22 mouse cellular contexts compared by ENCODE assay signal in the genomic region with DNA sequence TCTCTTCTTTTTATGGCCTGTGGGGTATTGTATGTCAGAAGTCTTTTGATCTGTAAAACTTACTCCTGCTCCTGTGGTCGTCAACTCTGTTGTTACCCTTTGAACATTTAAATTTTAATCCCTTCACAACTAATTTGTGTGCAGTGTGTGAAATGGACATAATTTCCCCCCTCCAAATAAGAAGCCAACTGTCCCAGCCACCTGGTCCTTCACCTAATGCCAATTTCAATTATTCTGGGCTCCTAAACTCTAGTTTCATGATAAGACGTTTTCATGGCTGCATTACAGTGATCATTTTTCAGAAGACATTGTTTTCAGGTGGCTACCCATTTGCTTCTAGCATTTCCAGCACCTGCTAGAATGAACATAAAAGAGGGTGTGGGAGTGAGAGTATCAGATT.
"Had no signal": no experiment of that assay in that cellular context is flagged by ENCODE, and none has a peak within 500 bp of the region (broad histone marks: within the 10 kb centered on the region; RNA-seq: fewer than 3 reads in every experiment).

No protein-coding gene starts in this region.

- H3K9me3 ChIP-seq: limb, embryonic 10.5 days; limb, embryonic 13.5 days; liver, embryonic 12.5 days; liver, embryonic 15.5 days; lung, embryonic 15.5 days; midbrain, embryonic 12.5 days; neural tube, embryonic 13.5 days had no signal

- H3K36me3 ChIP-seq: limb, embryonic 10.5 days; limb, embryonic 13.5 days; liver, embryonic 15.5 days; lung, embryonic 15.5 days; midbrain, embryonic 12.5 days; neural tube, embryonic 13.5 days had no signal

- H3K27me3 ChIP-seq: limb, embryonic 13.5 days; liver, embryonic 12.5 days; liver, embryonic 15.5 days; lung, embryonic 15.5 days; midbrain, embryonic 12.5 days; neural tube, embryonic 13.5 days had no signal

- ATAC-seq: liver, embryonic 12.5 days; midbrain, embryonic 16.5 days had no signal

- H3K4me3 ChIP-seq: layer of hippocampus, adult 2 months; limb, embryonic 10.5 days; limb, embryonic 13.5 days; liver, embryonic 12.5 days; liver, embryonic 15.5 days; lung, embryonic 15.5 days; midbrain, embryonic 12.5 days; myocyte; neural tube, embryonic 13.5 days had no signal

- H3K4me1 ChIP-seq: limb, embryonic 10.5 days had no signal

- H3K27ac ChIP-seq: kidney, postnatal 0 days; layer of hippocampus, adult 2 months; limb, embryonic 10.5 days; limb, embryonic 13.5 days; liver, embryonic 12.5 days; liver, embryonic 15.5 days; lung, embryonic 15.5 days; midbrain, embryonic 12.5 days; neural tube, embryonic 13.5 days had no signal

- H3K4me2 ChIP-seq: limb, embryonic 13.5 days; liver, embryonic 12.5 days; liver, embryonic 15.5 days; lung, embryonic 15.5 days; midbrain, embryonic 12.5 days; neural tube, embryonic 13.5 days had no signal

- H3K9ac ChIP-seq: limb, embryonic 13.5 days; liver, embryonic 12.5 days; liver, embryonic 15.5 days; lung, embryonic 15.5 days; midbrain, embryonic 12.5 days; neural tube, embryonic 13.5 days had no signal

- DNase-seq: kidney, postnatal 25 days; layer of hippocampus, adult 9-11 months; liver; lung, adult 18-20 months; lung, postnatal 10 days; lung, postnatal 36 days; retina, postnatal 1 day; right cerebral cortex, postnatal 25 days; spleen, adult 18-20 months; thymus, adult 18-20 months; thymus, postnatal 36 days had no signal
